Mouse (Mus musculus) frontal cortex, postnatal 14 days (tissue): ENCODE results near the gene Atg7.

Experiments
- DNase-seq, 2 experiments: peaks; one replicate each; pipeline ENCODE4 v3.0.0; 2022; ENCODE audit warnings: low spot score in 2 of 2

The Atg7 gene

GRCm38 (mm10) chr6:114786461-114786860 lies 143.6 kb downstream of the Atg7 start:
- no peak for DNase-seq

DNA sequence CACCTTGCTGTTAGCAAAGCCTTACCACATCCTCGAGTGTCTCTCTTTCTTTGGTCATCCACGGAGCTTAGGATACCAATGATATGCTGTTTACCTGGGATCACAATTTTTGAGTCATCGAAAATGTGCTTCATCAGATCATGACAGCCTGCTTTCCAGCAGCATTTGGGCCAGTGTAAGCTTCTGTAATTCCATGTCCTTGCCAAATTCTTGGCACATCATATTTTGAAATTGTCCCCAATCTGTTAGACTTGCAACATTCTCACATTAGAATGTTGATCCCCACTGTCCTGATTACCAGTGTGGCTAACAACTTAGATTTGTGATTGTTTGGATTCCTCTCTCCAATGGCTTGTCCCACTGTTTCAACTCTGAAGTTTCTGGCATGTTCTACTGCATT lies 144.7 kb downstream of the Atg7 start:
- no peak for DNase-seq

DNA sequence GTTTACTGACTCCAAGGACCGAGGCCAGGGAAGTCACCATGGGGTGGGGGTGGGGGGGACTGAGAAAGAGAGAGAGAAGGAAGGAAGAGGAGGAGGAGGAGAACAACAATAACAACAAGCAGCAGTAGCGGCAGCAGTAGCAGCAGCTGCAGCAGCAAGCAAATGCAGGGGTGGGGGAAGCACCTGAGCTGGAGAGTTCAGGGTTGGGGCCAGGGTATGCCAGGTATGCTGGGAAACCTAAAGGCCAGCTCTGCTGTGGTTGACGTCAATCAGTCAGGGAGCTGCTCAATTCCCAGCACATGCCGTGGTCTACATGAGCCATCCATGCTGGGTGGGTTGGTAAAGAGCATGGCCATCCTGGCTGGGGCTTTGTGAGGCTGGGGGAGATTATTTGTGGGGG lies 145.8 kb downstream of the Atg7 start:
- DNase-seq, result no peak

- DNase-seq, result no peak
These were observed 147.2 kb downstream of the Atg7 start for GRCm38 (mm10) chr6:114790084-114790483.

- no peak for DNase-seq
These were observed 148.0 kb downstream of the Atg7 start for GRCm38 (mm10) chr6:114790902-114791301.

- DNase-seq, result no peak
These were observed 148.9 kb downstream of the Atg7 start for GRCm38 (mm10) chr6:114791846-114792245.

DNA sequence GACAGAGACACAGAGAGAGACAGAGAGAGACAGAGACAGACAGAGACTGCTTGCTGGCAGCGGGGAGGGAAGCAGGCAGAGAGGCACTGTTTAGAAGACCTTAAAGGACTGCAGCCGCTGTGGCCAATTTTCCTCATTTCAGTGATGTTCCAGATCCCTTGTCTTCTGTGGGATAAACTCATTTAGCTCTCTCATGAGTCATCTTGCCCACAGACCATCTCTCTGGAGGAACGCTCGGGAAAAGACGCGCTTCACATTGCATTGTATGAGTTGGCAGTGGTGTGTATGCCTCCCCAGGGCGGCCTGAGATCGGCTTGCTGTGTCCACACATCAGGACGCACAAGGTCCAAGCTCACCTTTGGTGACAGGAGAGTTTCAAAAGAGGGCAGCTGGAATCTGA lies 151.8 kb downstream of the Atg7 start:
- DNase-seq, result no peak

GRCm38 (mm10) chr6:114795706-114796325 lies 152.9 kb downstream of the Atg7 start:
- DNase-seq, result no peak

DNA sequence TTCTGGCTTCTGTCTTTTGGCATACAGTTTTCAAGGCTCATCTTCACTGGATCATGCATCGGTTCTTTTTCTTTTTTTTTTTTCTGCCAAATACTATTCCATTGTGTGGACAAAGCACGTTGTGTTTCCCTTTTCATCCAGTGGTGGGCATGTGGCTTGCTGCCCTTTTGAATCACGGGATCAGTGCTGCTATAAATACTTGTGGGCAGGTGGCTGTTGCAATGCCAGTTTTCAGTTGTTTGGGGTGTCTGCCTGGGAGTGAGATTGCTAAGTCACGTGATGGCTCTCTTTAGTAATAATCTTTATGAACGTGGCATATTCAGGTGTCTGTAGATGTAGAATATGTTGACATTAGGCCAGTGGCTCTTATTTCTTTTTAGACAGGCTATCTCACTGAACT lies 155.0 kb downstream of the Atg7 start:
- no peak for DNase-seq

DNA sequence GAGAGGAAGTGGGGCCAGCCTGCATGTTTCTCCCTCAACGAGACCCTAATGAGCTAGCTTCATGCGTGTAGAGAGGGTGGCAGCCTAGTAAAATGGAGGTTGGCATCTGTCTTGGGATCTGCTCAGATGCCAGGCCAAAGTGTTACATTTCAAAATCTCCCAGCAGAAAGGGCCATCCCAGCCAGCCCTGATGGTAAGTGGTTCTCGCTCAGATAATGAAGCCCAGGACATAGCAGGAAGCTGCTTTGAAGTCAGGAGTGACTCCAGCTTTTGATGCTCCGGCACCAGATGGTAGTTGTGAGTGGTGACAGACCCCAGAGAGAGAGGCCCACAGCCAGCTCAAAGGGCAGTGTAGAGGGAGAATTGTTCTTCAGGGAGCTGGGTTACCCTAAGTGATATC lies 155.8 kb downstream of the Atg7 start:
- no peak for DNase-seq

DNA sequence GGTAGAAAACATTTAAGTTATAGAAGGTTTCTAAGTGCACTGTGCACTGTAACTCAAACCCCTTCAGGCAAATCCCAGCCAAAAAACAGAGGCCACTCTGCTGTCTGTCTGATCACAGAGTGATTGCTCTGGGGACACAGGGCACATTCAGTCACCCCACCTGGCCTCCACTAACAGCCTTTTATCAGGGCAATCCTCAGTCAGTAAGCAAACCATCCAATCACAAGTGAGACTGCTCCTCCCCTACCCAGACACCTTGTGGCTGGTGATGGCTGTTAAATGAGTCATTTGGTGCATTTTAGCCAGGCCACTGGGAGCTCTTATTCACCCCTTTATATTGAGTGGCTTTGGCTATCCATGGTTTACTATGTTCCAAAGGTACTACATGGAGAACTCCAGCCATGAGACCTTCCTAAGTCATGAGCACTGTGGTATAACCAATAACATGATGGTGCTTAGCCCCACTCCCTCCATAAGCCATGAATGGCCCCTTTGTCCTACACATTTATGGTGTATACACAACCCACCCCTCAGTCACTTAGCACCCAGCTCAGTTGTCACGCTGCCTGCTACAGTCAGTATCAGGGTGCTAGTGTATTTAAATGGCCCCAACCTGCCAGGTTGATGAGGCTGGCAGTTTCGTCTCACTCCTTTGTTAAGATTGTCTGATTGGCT lies 157.5 kb downstream of the Atg7 start:
- DNase-seq, result no peak

GRCm38 (mm10) chr6:114803915-114804535 lies 161.1 kb downstream of the Atg7 start:
- DNase-seq, result no peak

GRCm38 (mm10) chr6:114804866-114805265 lies 162.0 kb downstream of the Atg7 start:
- no peak for DNase-seq

DNA sequence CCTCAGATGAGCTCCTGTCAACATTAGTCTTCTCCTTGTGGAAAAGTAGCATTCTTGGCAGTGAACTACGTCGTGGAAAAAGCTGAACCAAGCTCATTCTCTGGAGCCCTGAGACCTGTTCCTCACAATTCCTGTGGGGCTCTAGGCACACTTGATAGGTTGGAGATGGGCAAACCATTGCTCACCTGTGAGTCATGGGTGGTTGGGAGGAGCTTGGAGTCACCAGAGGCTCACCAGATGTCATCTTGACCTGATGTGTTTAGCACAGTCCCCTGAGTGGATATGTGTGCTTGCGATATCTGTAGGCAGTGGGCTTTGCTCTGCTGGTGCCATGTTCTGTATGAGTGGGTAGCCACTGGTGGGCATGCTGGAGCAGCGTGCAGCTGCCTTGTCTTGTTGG lies 163.0 kb downstream of the Atg7 start:
- DNase-seq, result no peak

- DNase-seq, result no peak
These were observed 164.6 kb downstream of the Atg7 start for GRCm38 (mm10) chr6:114807474-114807873.

DNA sequence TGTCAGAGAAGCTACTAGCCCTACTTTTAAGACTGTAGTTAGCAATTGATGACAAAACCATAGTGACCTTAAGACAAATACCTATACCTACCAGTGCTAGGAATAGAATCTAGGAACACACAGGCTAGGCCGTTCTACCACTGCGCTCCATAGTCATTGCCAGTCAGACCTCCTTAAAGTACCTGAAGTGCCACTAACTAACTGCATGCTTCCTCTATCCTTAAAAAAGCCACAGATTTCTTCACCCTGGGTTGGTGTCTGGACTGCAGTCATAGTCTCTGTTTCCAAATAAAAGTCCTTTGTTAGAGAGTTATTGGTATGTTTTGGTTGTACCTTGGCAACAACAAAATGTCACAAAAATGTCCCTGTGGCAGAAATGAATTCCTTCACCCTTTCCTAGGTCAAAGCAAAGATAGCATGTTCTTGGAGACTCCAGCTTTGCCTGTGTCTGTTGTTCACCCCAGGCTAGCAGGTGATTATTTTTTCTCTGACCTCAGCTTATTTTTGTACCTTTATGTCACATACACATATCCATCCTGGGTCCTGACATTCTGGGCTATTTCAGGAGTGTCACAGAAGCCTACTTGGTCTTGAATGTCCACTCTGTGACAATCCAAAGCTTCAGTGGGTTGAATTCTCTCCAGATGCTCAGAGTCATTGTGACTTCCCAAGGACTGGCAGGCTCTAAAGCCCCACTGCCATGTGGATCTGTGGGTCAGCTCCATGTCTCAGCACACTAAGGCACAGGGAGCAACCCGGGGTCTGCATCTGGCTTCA lies 165.9 kb downstream of the Atg7 start:
- DNase-seq, result no peak

DNA sequence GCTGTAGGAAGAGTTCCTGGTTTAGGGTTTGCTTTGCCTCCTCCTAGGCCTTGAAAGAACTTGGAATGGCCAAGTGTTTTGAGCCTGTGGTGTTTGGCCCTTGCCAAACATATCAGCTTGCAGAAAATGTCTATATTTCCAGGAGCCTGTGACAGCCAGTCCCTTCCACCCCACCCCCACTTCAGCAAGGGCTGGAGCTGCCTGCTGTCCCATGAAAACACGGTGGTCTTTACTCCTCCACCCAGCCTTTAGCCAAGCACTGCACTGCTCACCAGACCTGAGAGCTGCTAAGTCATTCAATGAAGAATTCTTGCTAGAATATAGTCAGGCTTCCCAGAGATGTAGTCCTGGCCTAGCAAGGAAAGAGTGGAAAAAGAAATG lies 166.5 kb downstream of the Atg7 start:
- no peak for DNase-seq

- DNase-seq, result no peak
These were observed 169.4 kb downstream of the Atg7 start for GRCm38 (mm10) chr6:114812322-114812721.

GRCm38 (mm10) chr6:114812779-114813178 lies 169.9 kb downstream of the Atg7 start:
- no peak for DNase-seq

GRCm38 (mm10) chr6:114814199-114814881 lies 171.4 kb downstream of the Atg7 start:
- no peak for DNase-seq

DNA sequence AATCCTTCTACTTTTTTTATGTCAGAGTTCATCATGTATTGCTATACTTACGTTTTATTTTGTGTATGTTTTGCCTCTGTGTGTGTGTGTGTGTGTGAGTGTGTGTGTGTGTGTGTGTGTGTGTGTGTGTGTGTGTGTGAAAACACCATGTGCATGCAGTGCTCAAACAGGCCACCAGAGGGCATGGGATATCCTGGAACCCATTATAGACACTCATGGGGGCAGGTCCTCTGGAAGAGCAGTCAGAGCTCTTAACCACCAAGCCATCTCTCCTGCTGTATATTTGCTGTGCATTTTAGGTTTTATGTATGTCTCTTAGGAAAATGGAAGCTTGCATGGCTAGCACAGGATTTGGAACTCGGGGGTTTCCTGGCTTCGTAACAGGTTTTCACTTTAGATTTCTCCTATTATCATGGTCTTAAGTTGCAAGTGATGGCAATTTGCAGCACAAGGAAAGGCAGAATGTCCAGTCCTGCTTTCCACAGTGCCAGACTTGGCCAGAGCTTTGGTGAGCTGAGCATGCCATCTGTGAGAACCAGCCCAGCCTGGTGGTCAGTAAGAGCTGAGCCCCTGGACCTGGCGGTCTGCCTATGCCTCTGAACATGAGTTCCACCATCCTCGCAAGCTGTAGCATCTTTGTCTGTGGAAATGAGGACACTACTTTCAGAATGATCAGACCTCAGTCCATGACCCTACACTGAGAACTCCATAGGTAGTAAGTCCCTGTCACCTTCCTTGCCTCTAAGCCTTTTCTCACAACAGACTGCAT lies 172.2 kb downstream of the Atg7 start:
- no peak for DNase-seq
